Mouse (Mus musculus) liver, embryonic 11.5 days (tissue): ENCODE results near the gene Enpp4. TPM values are rescaled to one million over a fixed set of nuclear protein-coding genes. Genes with fewer than 3 reads are reported as not detected.

Source experiments
- ATAC-seq: fragments of 200-750 bp; cut with Nextera tagmentation; replicated peaks from 2 replicates; pipeline ENCODE4 v1.8.0; 2017; ENCODE audit warnings: moderate number of reproducible peaks, mild to moderate bottlenecking, moderate TSS enrichment, moderate library complexity; ENCODE audit not compliant: low FRiP score
- DNase-seq: peaks from one replicate; pipeline ENCODE4 v3.0.0-alpha.2; 2017; ENCODE audit warnings: low spot score
- H3K27ac ChIP-seq: fragments of 300-500 bp; sonication (generic); 2 replicates; pipeline ENCODE4 v1.5.1; 2014; ENCODE audit warnings: mild to moderate bottlenecking, low read depth, low read length, control low read depth
- H3K27me3 ChIP-seq: fragments of 300-500 bp; sonication (generic); replicated peaks from 2 replicates; pipeline ENCODE4 v1.6.1; 2014; ENCODE audit warnings: low read length, mixed read lengths; ENCODE audit not compliant: control insufficient read depth, insufficient read depth
- H3K36me3 ChIP-seq: fragments of 300-500 bp; sonication (generic); 2 replicates; pipeline ENCODE4 v1.6.1; 2014; ENCODE audit warnings: mild to moderate bottlenecking, low read length, moderate library complexity, mixed read lengths; ENCODE audit not compliant: control insufficient read depth, insufficient read depth
- H3K4me1 ChIP-seq: fragments of 300-500 bp; sonication (generic); replicated peaks from 2 replicates; pipeline ENCODE4 v1.6.1; 2014; ENCODE audit warnings: low read length, mixed read lengths; ENCODE audit not compliant: control insufficient read depth, insufficient read depth
- H3K4me2 ChIP-seq: fragments of 300-500 bp; sonication (generic); 2 replicates; pipeline ENCODE4 v1.6.1; 2014; ENCODE audit warnings: mild to moderate bottlenecking, control low read depth, moderate library complexity
- H3K4me3 ChIP-seq: fragments of 300-500 bp; sonication (generic); 2 replicates; pipeline ENCODE4 v1.5.1; 2014; ENCODE audit warnings: low read depth, low read length, control low read depth
- H3K9ac ChIP-seq: fragments of 300-500 bp; sonication (generic); 2 replicates; pipeline ENCODE4 v1.6.1; 2014; ENCODE audit warnings: low read depth, low read length, control low read depth
- H3K9me3 ChIP-seq: fragments of 300-500 bp; sonication (generic); 2 replicates; pipeline ENCODE4 v1.6.1; 2016; ENCODE audit warnings: low read length, inconsistent platforms, mixed read lengths; ENCODE audit not compliant: control insufficient read depth
- WGBS: fragments of 180-500 bp; shearing (Covaris S2); extraction: QIAGEN DNeasy Blood & Tissue Kit; methylation state at CpG from one replicate; pipeline ENCODE4 v1.1.7; 2014; 5-methylcytosine and 5-hydroxymethylcytosine counted together
- polyA plus RNA-seq: library from polyadenylated mRNA; unstranded; fragments of >200 nt; fragmentation: Nextera tagmentation; extraction: Ambion mirVana; gene quantifications from 2 replicates; pipeline ENCODE4 v1.2.1, GENCODE M21; 2014

Gene Enpp4
- polyA plus RNA-seq, 1 experiment from 2014 or later = 7.5 TPM

- H3K4me1 ChIP-seq = no peaks in the 10 kb centered on the region
- DNase-seq (no peak), ATAC-seq (no peak)
- no peak overlapping the region for H3K4me2 ChIP-seq
- H3K27ac ChIP-seq = no peak overlapping the region
- H3K4me3 ChIP-seq = no peak overlapping the region
- no peaks in the 10 kb centered on the region for H3K9me3 ChIP-seq
- H3K27me3 ChIP-seq = no peaks in the 10 kb centered on the region
- WGBS = 55% methylated on average over 2 of the region's 2 CpGs
- H3K36me3 ChIP-seq = no peaks in the 10 kb centered on the region
- H3K9ac ChIP-seq = no peak overlapping the region
These were observed 27.8 kb downstream of the Enpp4 start for GRCm38 (mm10) chr17:44077843-44078160.

GRCm38 (mm10) chr17:44077146-44077842 is 28.3 kb downstream of the Enpp4 start:
- H3K9ac ChIP-seq = no peak overlapping the region
- WGBS = 81% methylated on average over 12 of the region's 12 CpGs
- no peak for ATAC-seq
- no peak overlapping the region for H3K4me3 ChIP-seq
- H3K27ac ChIP-seq = no peak overlapping the region
- H3K4me1 ChIP-seq = no peaks in the 10 kb centered on the region
- DNase-seq = no peak
- no peaks in the 10 kb centered on the region for H3K27me3 ChIP-seq
- H3K9me3 ChIP-seq = no peaks in the 10 kb centered on the region
- H3K36me3 ChIP-seq = no peaks in the 10 kb centered on the region
- no peak overlapping the region for H3K4me2 ChIP-seq

GRCm38 (mm10) chr17:44076051-44076680 is 29.4 kb downstream of the Enpp4 start:
- Histone ChIP-seq H3K4me2 (no peak overlapping the region), H3K36me3 (no peaks in the 10 kb centered on the region), H3K4me3 (no peak overlapping the region), H3K27ac (no peak overlapping the region), H3K9me3 (no peaks in the 10 kb centered on the region), H3K9ac (no peak overlapping the region), H3K4me1 (no peaks in the 10 kb centered on the region), H3K27me3 (no peaks in the 10 kb centered on the region)
- DNase-seq (no peak), ATAC-seq (no peak)
- 49% methylated on average over 6 of the region's 6 CpGs for WGBS

GRCm38 (mm10) chr17:44075601-44076000 is 30.0 kb downstream of the Enpp4 start:
- ATAC-seq = no peak
- no peak overlapping the region for H3K4me3 ChIP-seq
- H3K9ac ChIP-seq = no peak overlapping the region
- H3K27me3 ChIP-seq = no peaks in the 10 kb centered on the region
- 77% methylated on average over 3 of the region's 3 CpGs for WGBS
- no peaks in the 10 kb centered on the region for H3K36me3 ChIP-seq
- no peak overlapping the region for H3K27ac ChIP-seq
- no peak overlapping the region for H3K4me2 ChIP-seq
- no peaks in the 10 kb centered on the region for H3K4me1 ChIP-seq
- no peak for DNase-seq
- H3K9me3 ChIP-seq = no peaks in the 10 kb centered on the region

GRCm38 (mm10) chr17:44071680-44072079 is 33.9 kb downstream of the Enpp4 start:
- Histone ChIP-seq H3K27me3 (no peaks in the 10 kb centered on the region), H3K36me3 (no peaks in the 10 kb centered on the region), H3K27ac (no peak overlapping the region), H3K9ac (no peak overlapping the region), H3K4me2 (no peak overlapping the region), H3K4me3 (no peak overlapping the region), H3K9me3 (no peaks in the 10 kb centered on the region), H3K4me1 (no peaks in the 10 kb centered on the region)
- ATAC-seq = no peak
- DNase-seq = no peak

- ATAC-seq (no peak), DNase-seq (no peak)
- 74% methylated on average over 6 of the region's 6 CpGs for WGBS
- Histone ChIP-seq H3K27ac (no peak overlapping the region), H3K9me3 (no peaks in the 10 kb centered on the region), H3K4me3 (no peak overlapping the region), H3K4me1 (no peaks in the 10 kb centered on the region), H3K9ac (no peak overlapping the region), H3K4me2 (no peak overlapping the region), H3K27me3 (no peaks in the 10 kb centered on the region), H3K36me3 (no peaks in the 10 kb centered on the region)
These were observed 36.7 kb downstream of the Enpp4 start for GRCm38 (mm10) chr17:44068876-44069275.

GRCm38 (mm10) chr17:44061289-44061890 is 44.2 kb downstream of the Enpp4 start:
- Histone ChIP-seq H3K36me3 (no peaks in the 10 kb centered on the region), H3K4me2 (no peak overlapping the region), H3K4me3 (no peak overlapping the region), H3K4me1 (no peaks in the 10 kb centered on the region), H3K9ac (no peak overlapping the region), H3K9me3 (no peaks in the 10 kb centered on the region), H3K27me3 (no peaks in the 10 kb centered on the region), H3K27ac (no peak overlapping the region)
- DNase-seq (no peak), ATAC-seq (no peak)
- 73% methylated on average over 5 of the region's 5 CpGs for WGBS

GRCm38 (mm10) chr17:44060781-44061180 is 44.8 kb downstream of the Enpp4 start:
- Histone ChIP-seq H3K4me3 (no peak overlapping the region), H3K9ac (no peak overlapping the region), H3K27ac (no peak overlapping the region), H3K9me3 (no peaks in the 10 kb centered on the region), H3K36me3 (no peaks in the 10 kb centered on the region), H3K27me3 (no peaks in the 10 kb centered on the region), H3K4me2 (no peak overlapping the region), H3K4me1 (no peaks in the 10 kb centered on the region)
- no peak for ATAC-seq
- no peak for DNase-seq
- 70% methylated on average over 1 of the region's 1 CpGs for WGBS

GRCm38 (mm10) chr17:44058145-44058544 is 47.5 kb downstream of the Enpp4 start:
- Histone ChIP-seq H3K4me3 (no peak overlapping the region), H3K4me1 (no peaks in the 10 kb centered on the region), H3K36me3 (no peaks in the 10 kb centered on the region), H3K27me3 (no peaks in the 10 kb centered on the region; the same call in none of the 2 replicates), H3K9ac (no peak overlapping the region), H3K9me3 (no peaks in the 10 kb centered on the region), H3K4me2 (no peak overlapping the region), H3K27ac (no peak overlapping the region)
- DNase-seq = no peak
- no peak for ATAC-seq
